Mouse (Mus musculus) CD4-positive, CD25-positive, alpha-beta regulatory T cell, adult 4 months (primary cell): Measurements from ENCODE around the gene Ccnh. TPM values are rescaled to one million over a fixed set of nuclear protein-coding genes. Genes with fewer than 3 reads are reported as not detected.
"Not testable (repeated sequence)": the region's sequence is repeated elsewhere in the genome, so short reads cannot be mapped to it uniquely, and the experiment has no call there.

ENCODE experiments used
- ATAC-seq: one replicate; pipeline ENCODE4 v1.8.0; 2017
- polyA plus RNA-seq, 2 experiments: library from polyadenylated mRNA; unstranded; fragments of 100-300 nt; shearing (Covaris generic); gene quantifications; one replicate each; pipeline ENCODE4 v1.2.1; 2017

The Ccnh gene
- 100 to 1,000 TPM; 109 to 157 TPM for polyA plus RNA-seq

DNA sequence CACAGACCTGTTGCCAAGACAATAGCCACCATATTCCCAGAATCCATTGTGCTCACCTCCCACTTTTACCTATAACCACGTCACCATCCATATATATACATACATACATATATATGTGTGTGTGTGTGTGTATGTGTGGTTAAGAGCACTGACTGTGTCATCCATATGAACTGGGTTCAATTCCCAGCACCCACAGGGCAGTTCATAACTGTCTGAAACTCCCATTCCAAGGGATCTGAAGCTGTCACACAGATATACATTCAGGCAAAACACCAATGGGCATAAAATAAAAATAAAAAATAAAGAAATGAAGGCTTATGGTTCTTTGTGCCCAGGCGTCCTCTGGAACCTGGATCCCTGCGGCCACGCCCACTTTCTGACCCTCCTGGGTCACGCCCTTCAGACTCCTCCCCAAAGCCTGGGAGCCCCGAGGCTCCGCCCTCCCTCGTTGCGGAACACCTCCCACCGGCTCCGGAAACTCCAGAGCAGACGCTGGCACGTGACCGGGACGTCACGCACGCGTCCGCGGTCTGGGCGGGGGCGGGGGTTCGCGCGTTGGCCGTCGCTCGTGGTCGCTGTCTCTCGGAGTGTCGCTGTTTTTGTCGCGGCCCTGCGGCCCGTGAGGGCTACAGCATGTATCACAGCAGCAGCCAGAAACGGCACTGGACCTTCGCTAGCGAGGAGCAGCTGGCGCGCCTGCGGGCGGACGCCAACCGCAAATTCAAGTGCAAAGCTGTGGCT, at the start of gene Ccnh:
Gene Ccnh (plus strand): TSS at position 506 of the 741 bp plus-strand sequence.
- ATAC-seq: peak; percentile 96

DNA sequence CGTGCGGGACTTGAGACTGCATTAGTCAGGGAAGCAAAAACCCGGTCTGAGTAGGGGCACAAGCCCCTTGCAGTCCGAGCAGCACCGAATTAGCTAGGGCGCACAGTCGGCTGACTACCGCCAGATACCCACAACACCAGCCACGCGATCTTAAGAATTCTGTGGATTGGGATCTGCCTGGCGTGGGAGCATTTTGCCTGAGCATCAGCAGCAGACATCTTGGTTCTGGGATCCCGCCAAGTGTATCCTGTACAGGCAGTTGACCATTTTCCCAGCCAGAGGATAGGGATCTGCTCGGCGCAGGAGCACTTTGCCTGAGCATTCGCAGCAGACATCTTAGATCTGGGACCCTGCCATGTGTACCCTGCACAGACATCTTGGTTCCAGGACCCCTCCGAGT, 45.8 kb upstream of the Ccnh start:
- ATAC-seq: not testable (repeated sequence)

DNA sequence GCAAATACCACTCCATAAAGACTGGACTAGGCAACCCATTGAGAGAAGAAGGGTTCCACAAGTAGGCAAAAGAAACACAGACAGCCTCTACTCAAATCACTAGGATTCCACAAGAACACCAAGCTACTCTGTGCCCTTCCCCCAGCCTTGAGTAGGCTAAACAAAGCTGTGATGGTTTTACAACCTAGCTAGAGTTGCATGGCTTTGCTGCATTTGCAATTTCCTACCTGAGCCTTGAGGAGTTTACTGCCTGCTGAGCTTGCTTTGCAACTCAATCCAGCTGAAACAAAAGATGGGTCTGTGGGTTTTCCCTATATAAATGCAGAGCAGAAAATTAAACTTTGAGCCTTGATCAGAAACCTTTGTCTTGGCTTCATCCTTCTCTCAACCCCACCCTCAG, 42.7 kb upstream of the Ccnh start:
- no peak for ATAC-seq

DNA sequence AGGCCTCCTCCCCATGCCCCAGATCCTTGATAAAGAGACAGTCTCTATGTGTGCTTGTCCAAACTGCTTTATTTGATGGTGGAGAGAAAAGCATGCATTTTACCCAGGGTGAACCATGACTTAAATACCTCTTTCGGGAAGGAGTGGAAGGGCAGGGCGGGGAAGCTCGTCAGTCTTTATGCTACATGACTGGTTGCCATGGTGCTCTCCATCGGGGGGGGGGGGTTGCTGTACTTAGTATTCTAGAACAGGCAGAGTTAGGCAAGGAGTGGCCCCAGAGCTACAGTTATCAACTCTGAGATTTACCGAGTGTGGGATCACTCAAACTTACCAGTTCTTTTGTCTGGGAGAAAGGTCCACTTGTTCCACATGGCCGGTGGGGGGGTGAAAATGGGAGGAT, 34.5 kb upstream of the Ccnh start:
- ATAC-seq: no peak

DNA sequence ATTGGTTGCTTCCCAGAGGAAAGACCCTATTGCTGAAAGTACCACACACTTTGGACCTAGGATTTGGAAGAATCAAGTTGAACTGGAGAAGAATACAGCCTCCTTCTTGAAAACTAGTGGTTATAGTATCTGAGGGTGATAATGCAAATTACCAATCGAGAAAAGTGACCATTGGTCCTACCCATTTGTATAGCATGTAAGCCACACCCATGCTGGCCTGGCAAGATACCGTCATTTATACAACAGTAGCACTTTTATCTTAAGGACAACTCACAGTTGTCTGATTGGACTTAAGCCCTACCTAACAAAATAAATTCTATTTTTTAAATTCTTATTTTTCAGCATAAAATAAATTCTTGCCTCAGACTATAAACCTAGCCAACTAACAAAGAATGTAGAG, 29.2 kb upstream of the Ccnh start:
- no peak for ATAC-seq

DNA sequence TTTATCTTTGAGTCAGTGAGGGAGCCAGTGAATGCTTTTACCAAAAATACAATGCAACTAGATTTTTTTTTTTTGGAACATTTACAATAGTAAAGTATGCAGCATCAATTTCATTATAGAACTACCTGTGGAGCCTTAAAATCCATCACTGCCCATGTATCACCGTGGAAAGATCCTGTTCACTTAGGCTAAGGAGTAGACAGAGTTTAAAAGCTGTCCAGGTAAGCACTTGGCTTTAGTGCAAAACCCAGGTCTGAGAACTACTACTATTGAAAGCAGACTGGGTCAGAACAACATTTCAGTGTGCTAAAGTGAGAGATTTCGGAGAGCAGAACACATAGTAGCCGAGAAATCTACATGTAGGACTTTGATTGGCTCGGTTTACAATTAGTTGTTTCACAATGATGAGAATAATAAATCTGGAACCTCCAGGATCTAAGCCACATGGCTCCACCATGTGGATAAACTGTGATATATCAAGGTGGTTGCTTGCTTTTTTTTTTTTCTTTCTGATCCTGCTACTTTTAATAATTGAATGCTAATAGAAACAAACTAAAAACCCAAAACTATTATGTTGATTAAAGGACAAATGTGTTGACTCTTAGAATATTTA, 24.6 kb upstream of the Ccnh start:
- no peak for ATAC-seq

DNA sequence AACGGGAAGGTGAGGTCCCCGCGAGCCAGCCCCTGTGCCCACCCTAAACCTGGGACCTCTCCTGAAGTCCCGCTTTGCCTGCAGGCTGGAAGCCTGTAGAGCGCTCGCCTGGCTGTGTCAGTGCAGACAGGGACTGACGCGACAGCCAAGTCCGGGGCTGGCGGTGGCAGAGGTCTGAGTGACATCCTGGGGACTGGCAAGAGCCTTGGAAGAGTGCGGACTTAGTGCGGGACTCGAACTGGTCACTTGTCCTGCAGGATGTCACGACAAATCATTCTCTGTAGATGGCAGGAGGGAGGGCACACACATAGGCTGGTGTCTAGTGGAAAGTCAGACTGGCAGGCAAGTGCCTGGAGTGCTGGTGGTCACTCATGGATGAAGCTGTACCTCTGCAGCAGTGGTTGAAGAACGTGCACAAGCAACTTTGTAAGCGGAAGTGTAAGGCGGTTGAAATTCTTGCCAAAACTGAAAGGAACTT, 475 bp downstream of the Ccnh start:
- ATAC-seq: peak; percentile 46

DNA sequence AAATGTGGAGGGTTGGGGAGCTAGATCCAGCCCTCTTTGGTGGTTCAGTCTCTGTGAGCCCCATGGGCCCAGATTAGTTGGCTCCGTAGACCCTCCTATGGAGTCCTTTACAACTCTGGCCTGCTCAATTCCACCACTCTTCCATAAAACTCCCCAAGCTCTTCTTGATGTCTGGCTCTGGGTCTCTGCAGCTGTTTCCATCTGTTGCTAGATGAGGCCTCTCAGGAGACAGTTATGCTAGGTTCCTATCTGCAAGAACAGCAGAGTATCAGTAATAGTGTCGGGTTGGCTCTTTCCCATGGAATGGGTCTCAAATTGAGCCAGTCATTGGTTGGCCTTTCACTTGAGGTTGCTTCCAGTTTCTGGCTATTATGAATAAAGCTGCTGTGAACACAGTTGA, 2.0 kb downstream of the Ccnh start:
- no peak for ATAC-seq

DNA sequence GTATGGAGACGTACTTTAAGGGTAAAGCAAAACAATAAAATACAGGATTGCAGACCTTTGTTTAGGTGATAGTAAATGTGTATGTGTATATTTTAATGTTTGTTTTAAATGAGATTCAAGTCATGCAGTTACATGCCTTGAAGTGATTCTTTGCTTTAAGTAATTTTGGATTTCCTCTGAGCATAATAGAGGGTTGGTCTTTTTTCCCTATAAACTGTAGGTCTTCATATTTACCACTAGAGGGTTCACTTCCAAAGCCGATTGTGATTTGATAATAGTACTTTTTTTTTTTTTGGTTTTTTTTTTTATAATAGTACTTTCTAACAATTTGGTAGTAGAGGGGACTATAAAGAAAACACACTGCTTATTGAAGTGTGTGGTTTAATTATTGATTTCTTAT, 18.3 kb downstream of the Ccnh start:
- peak; percentile 86 for ATAC-seq

DNA sequence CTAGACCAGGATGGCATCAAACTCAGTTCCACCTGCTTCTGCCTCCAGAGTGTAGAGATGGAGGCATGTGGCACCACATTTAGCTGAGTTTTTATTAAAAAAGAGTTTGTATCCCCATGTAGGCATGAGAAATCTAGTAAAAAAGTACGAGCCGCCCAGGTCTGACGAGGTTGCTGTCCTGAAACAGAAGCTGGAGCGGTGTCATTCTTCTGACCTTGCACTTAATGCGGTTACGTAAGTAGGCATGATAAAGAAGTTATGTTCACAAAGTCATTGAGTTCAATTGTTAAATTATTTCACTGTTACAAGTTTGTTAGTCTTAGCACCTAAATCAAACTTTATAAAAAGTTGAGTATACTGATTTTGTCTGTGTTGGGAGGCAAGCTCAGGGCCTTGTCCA, 19.4 kb downstream of the Ccnh start:
- no peak for ATAC-seq

DNA sequence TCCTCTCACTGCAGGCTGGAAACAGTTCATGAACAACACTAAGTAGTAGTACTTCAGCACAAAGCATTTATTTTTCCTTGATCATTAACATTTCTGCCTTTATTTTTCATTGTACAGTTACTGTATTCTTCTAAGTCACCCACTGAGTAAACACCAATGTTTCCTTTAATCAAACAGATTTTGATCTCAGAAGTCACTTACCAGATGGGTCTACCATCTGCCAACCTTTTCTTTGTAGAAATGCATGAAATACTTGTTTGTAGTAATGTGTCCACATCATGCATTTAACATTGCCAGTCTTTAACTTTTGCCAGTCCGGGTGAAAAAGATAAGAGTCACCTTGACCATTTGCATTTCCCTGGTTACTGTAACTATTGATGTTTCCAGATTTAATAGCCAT, 21.1 kb downstream of the Ccnh start:
- no peak for ATAC-seq

DNA sequence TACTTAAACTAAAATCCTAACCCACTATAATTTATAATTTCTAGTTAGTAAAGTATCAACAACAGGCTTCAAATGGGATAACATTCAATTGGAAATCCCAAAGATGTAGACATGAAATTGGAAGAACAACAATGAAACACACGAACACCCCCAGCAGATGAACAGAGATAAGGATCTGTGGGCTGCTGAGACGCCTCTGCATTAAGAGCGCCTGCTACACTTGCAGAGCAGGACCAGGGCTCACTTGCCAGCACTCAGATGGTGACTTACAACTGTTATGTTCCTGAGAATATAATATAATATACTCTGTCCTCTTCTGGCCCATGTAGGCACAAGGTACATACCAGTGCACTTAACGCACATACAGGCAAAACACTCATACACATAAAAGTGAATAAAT, 29.4 kb downstream of the Ccnh start:
- ATAC-seq: peak; percentile 36

DNA sequence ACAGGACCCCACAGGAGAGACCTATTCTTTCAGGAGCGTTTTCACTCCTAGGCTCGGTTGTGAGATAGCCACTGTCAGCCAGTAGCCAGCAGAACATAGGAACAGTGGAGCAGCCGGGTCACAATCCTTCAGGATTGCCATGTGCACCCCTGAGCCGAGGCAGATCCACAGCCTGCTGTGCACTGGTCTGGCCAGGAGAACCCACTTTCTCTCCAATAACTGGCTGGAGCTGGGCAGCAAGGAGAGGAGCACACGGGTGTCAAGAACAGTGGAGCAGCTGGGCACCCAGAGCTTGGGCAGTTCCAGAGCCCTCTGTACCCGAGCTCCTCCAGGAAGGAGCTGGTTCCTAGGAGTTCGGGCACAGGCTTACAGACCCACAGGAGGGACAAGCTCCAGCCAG, 49.6 kb downstream of the Ccnh start:
- ATAC-seq: no peak

Other genes with a start within 250 kb of the Ccnh start
- gene Rasa1, start 99.7 kb downstream of the Ccnh start, polyA plus RNA-seq: 100 to 1,000 TPM in 1 of 2 experiments, 10 to 100 TPM in 1; 85.8 to 136 TPM